Mouse (Mus musculus) thymus, postnatal 0 days (tissue): ENCODE measurements around the gene Man2b2. TPM values are rescaled to one million over a fixed set of nuclear protein-coding genes. Genes with fewer than 3 reads are reported as not detected.

Experiments
- DNase-seq: peaks from one replicate; pipeline ENCODE4 v3.0.0-alpha.2; 2015; ENCODE audit warnings: low spot score
- polyA plus RNA-seq: library from polyadenylated mRNA; unstranded; fragments of >200 nt; fragmentation: Nextera tagmentation; extraction: Ambion mirVana; gene quantifications from 2 replicates; pipeline ENCODE4 v1.2.1, GENCODE M21; 2015

The Man2b2 gene
- polyA plus RNA-seq, 1 experiment from 2014 or later: 15.6 TPM

- peak; percentile 74 for DNase-seq
Measured at GRCm38 (mm10) chr5:36835933-36836332, 5.5 kb upstream of the Man2b2 start.

- no peak for DNase-seq
Measured at GRCm38 (mm10) chr5:36831272-36831671, 819 bp upstream of the Man2b2 start.

- no peak for DNase-seq
Measured at GRCm38 (mm10) chr5:36829098-36829497, 1.4 kb downstream of the Man2b2 start.

- no peak for DNase-seq
Measured at GRCm38 (mm10) chr5:36822907-36823306, 7.5 kb downstream of the Man2b2 start.

GRCm38 (mm10) chr5:36820142-36820541 is 10.3 kb downstream of the Man2b2 start:
- DNase-seq: peak; percentile 58

- DNase-seq: no peak
Measured at GRCm38 (mm10) chr5:36819742-36820141, 10.7 kb downstream of the Man2b2 start.

GRCm38 (mm10) chr5:36817738-36818137 is 12.7 kb downstream of the Man2b2 start:
- DNase-seq: no peak

- no peak for DNase-seq
Measured at GRCm38 (mm10) chr5:36814554-36814953, 15.9 kb downstream of the Man2b2 start.

- DNase-seq: peak; percentile 59
Measured at GRCm38 (mm10) chr5:36811413-36811812, 19.0 kb downstream of the Man2b2 start.

GRCm38 (mm10) chr5:36810634-36811033 is 19.8 kb downstream of the Man2b2 start:
- DNase-seq: no peak

- DNase-seq: no peak
Measured at GRCm38 (mm10) chr5:36809123-36809522, 21.3 kb downstream of the Man2b2 start.

- no peak for DNase-seq
Measured at GRCm38 (mm10) chr5:36807106-36807505, 23.3 kb downstream of the Man2b2 start.

- DNase-seq: peak; percentile 11
Measured at GRCm38 (mm10) chr5:36797291-36797690, 33.2 kb downstream of the Man2b2 start.

GRCm38 (mm10) chr5:36796296-36797014 is 34.0 kb downstream of the Man2b2 start, which contains the start of gene Mrfap1:
Gene Mrfap1, minus strand, starts transcription at chr5:36796772.
- peak; percentile 97 for DNase-seq

GRCm38 (mm10) chr5:36795647-36796295 is 34.7 kb downstream of the Man2b2 start:
- peak; percentile 47 for DNase-seq

GRCm38 (mm10) chr5:36791861-36792260 is 38.6 kb downstream of the Man2b2 start:
- DNase-seq: no peak

- DNase-seq: no peak
Measured at GRCm38 (mm10) chr5:36786052-36786451, 44.4 kb downstream of the Man2b2 start.

- no peak for DNase-seq
Measured at GRCm38 (mm10) chr5:36779512-36779911, 50.9 kb downstream of the Man2b2 start.

- DNase-seq: no peak
Measured at GRCm38 (mm10) chr5:36778901-36779300, 51.6 kb downstream of the Man2b2 start.

GRCm38 (mm10) chr5:36777186-36777585 is 53.3 kb downstream of the Man2b2 start:
- DNase-seq: no peak

GRCm38 (mm10) chr5:36776021-36776575 is 54.4 kb downstream of the Man2b2 start:
- no peak for DNase-seq

- no peak for DNase-seq
Measured at GRCm38 (mm10) chr5:36775317-36775716, 55.1 kb downstream of the Man2b2 start.
